Mouse (Mus musculus): ENCODE measurements around the gene Selenoh.

DNA sequence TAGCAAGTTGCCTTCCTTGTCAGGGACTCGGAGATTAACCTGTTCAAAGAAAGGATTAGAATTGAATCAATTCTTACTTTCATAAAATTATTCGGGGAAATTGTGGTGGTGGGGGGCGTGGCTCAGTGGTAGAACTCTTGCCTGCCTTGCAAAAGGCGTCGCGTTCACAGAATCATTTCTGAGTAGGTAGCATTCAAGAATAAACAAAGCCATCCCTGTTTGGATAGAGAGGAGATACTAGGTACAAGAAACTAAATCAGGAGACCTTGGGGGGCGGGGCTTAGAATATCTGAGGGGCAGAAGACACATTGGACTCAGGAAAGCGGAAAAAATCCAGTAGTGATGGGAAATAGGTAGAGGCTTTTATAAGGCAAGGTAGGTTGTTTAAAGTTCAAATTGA, 8.4 kb upstream of the Selenoh start, which contains the start of gene Tmx2:
- TF ChIP-seq CTCF (IDR thresholded peaks at IDR 0.05; ENCODE audit: control insufficient read depth, insufficient read depth, insufficient replicate concordance, low read depth, low read length), result no peak
- no peak for TF ChIP-seq POLR2A (IDR thresholded peaks at IDR 0.05; ENCODE audit: control insufficient read depth, low read depth, low read length)
